Mouse (Mus musculus) embryonic fibroblast, embryonic 13.5 days (primary cell): ENCODE data around the gene Atp5e. TPM values are rescaled to one million over a fixed set of nuclear protein-coding genes. Genes with fewer than 3 reads are reported as not detected.

Experiments
- H3K27ac ChIP-seq: 2 replicates; pipeline ENCODE4 v1.5.1; 2012; ENCODE audit warnings: low read length, control low read depth, inconsistent platforms; ENCODE audit not compliant: insufficient read depth
- H3K4me1 ChIP-seq: 2 replicates; pipeline ENCODE4 v1.6.1; 2011; ENCODE audit warnings: low read length; ENCODE audit not compliant: control insufficient read depth, insufficient read depth
- H3K4me3 ChIP-seq: 2 replicates; pipeline ENCODE4 v1.5.1; 2011; ENCODE audit warnings: mild to moderate bottlenecking, control low read depth, low read length; ENCODE audit not compliant: insufficient read depth
- CTCF ChIP-seq: IDR thresholded peaks from 2 replicates; pipeline ENCODE4 v1.5.1; 2011; ENCODE audit warnings: mild to moderate bottlenecking, control low read depth, low read length, moderate library complexity, borderline replicate concordance; ENCODE audit not compliant: insufficient read depth
- POLR2A ChIP-seq: IDR thresholded peaks from 2 replicates; pipeline ENCODE4 v1.6.1; 2011; ENCODE audit warnings: low read depth, mild to moderate bottlenecking, control low read depth, low read length, moderate library complexity
- polyA plus RNA-seq: library from polyadenylated mRNA; stranded (reverse); fragments of >200 nt; gene quantifications from 2 replicates; pipeline ENCODE4 v1.2.4, GENCODE M21; 2011; ENCODE audit warnings: low read depth; ENCODE audit not compliant: missing spikeins, insufficient read length

The Atp5e gene
- polyA plus RNA-seq, 1 experiment, result 240 TPM

GRCm38 (mm10) chr2:174426856-174427255 is 37.0 kb downstream of the Atp5e start:
- no peak for TF ChIP-seq CTCF
- TF ChIP-seq POLR2A, result no peak
- H3K4me1 ChIP-seq, result no peaks in the 10 kb centered on the region
- no peak overlapping the region for H3K4me3 ChIP-seq
- H3K27ac ChIP-seq, result no peak overlapping the region

- H3K4me3 ChIP-seq, result no peak overlapping the region
- no peak for TF ChIP-seq POLR2A
- H3K27ac ChIP-seq, result no peak overlapping the region
Measured at GRCm38 (mm10) chr2:174424301-174425085, 39.4 kb downstream of the Atp5e start.

GRCm38 (mm10) chr2:174421107-174421506 is 42.8 kb downstream of the Atp5e start:
- no peak overlapping the region for H3K27ac ChIP-seq
- TF ChIP-seq POLR2A (no peak), CTCF (no peak)
- no peaks in the 10 kb centered on the region for H3K4me1 ChIP-seq
- no peak overlapping the region for H3K4me3 ChIP-seq

More at GRCm38 (mm10) chr2:174424301-174425085, 39.4 kb downstream of the Atp5e start:
- H3K4me1 ChIP-seq, result no peaks in the 10 kb centered on the region

- TF ChIP-seq CTCF, result no peak
- peak; percentile 81 for TF ChIP-seq POLR2A
- Histone ChIP-seq H3K4me3 (peak within 1 kb of the TSS; percentile 94), H3K27ac (no peak within 1 kb of the TSS), H3K4me1 (no peaks in the 10 kb centered on the region)
Measured at GRCm38 (mm10) chr2:174415731-174416310, 48.1 kb downstream of the Atp5e start, which contains the start of gene Nelfcd. Gene Nelfcd (plus strand): TSS chr2:174415804.

DNA sequence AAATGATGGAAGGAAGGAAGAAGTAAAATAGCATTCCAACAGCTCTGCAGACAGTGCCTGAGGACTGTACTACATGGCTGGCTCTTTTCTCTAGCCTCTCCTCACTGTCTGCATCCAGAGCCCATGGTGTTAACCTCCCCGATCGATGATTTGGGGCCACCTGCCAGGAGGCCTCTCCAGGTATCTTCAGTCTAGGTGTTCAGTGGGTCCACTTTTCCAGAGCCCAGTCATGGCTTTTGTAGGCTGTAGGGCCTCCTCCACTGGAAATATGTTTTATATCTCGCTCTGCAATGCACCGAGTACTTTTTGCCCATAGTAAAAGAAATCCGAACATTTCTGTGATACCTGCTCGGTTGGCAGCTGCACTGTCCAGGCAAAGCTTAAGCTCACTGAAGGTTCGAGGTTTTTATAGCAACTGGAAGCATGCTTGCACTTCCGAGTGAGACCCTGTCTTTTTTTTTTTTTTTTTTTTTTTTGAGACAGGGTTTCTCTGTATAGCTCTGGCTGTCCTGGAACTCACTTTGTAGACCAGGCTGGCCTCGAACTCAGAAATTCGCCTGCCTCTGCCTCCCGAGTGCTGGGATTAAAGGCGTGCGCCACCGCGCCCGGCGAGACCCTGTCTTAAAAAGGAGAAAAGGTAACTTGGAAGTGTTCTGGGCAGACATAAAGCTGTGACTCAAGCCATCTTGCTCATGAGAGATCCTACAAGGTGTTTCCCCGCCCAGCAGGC is 48.7 kb downstream of the Atp5e start:
- no peaks in the 10 kb centered on the region for H3K4me1 ChIP-seq
- no peak overlapping the region for H3K4me3 ChIP-seq
- TF ChIP-seq POLR2A, result no peak
- no peak for TF ChIP-seq CTCF
- H3K27ac ChIP-seq, result no peak overlapping the region

DNA sequence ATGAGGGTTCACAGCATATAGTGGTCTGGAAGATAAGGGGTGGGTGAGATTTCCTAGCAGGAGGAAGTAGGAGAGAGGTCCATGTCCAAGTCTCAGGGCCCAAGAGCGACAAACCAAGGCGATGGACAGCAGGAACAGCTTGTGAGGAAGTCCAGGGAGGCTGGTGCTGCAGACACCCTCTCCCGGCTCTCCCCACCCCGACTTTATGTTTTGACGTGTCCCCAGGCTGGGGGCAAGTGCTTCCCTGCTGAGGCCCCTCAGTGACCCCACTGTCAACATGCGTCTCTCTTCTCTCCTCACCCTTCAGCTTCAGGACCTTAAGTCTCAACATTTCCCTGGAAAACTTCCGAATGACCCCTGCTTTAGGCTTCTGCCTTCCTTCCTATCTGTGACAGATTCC is 50.8 kb downstream of the Atp5e start:
- Histone ChIP-seq H3K4me3 (no peak overlapping the region), H3K27ac (no peak overlapping the region), H3K4me1 (no peaks in the 10 kb centered on the region)
- TF ChIP-seq CTCF (no peak), POLR2A (no peak)

Other genes starting within 250 kb of the Atp5e start
- gene Gnas, start 179.8 kb downstream of the Atp5e start, polyA plus RNA-seq, result 1,063 and 1,076 TPM in 2 replicates
- 4.3 and 10.6 TPM in 2 replicates for gene Gm20721, start 117.4 kb downstream of the Atp5e start, polyA plus RNA-seq
- gene Nelfcd, start 48.3 kb downstream of the Atp5e start, polyA plus RNA-seq, result 31.3 and 33.2 TPM in 2 replicates
- 143 and 186 TPM in 2 replicates for gene Ctsz, start 25.1 kb downstream of the Atp5e start, polyA plus RNA-seq
- gene Tubb1, start 13.4 kb downstream of the Atp5e start, polyA plus RNA-seq, result not detected in 2 replicates
- 75.1 and 87.6 TPM in 2 replicates for gene Prelid3b, start 9.0 kb upstream of the Atp5e start, polyA plus RNA-seq
- gene Zfp831, start 179.4 kb upstream of the Atp5e start, polyA plus RNA-seq, result not detected in 2 replicates